Mouse (Mus musculus) thymus, adult 18-20 months (tissue): ENCODE results near the gene Olfr51.
"Not testable (repeated sequence)": the region's sequence is repeated elsewhere in the genome, so short reads cannot be mapped to it uniquely, and the experiment has no call there.

Experiments used
- DNase-seq, 2 experiments: peaks; one replicate each; pipeline ENCODE4 v3.0.0; 2022; ENCODE audit warnings: mixed read lengths in 2 of 2

Olfr51 gene

DNA sequence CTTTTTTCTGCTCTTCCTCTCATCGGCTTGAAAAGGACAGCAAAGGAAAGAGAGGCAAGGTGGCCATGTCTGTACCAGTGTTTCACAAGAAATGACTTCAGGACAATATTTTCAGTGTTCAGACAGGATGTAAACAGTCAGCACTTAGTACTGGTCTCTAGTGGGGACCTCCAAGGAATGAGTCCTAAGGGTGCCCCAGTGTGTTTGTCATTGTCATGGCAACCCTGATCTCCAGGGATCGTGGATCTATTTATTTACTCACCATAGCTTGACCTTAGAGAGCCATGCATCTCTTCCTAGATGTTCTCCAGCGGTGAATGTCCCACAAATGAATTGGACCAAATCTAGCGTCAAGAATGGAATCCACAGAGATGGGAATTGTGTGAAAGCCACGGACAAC lies at the start of gene Olfr51:
TSS of gene Olfr51 (plus strand) at position 301 of the 400 bp plus-strand sequence.
- no peak for DNase-seq

GRCm38 (mm10) chr11:50953665-50954064 lies 49.7 kb upstream of the Olfr51 start, which contains the start of gene Prop1:
TSS of gene Prop1 (minus strand) at chr11:50953765.
- DNase-seq = no peak

DNA sequence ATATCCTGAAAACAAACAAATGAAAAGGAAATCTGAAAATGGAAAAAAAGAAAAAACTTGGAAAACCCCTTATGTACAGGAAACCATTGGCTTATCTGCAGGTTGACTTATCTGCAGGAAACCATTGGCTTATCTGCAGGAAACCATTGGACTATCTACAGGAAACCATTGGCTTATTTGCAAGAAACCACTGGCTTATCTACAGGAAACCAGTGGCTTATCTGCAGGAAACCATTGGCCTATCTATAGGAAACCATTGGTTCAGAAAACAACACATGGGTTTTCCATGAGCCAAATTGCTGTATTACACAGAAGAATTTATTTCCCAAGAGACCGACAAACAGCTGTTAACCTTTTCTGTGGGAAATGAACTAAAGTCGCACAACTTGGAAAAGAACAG lies 38.5 kb upstream of the Olfr51 start:
- no peak for DNase-seq

- no peak for DNase-seq
Observed at GRCm38 (mm10) chr11:50966230-50966629, 37.2 kb upstream of the Olfr51 start, which contains the start of gene Olfr1378. TSS of gene Olfr1378 (plus strand) at chr11:50966530.

GRCm38 (mm10) chr11:50977216-50977615 lies 26.2 kb upstream of the Olfr51 start:
- no peak for DNase-seq

- DNase-seq = no peak
Observed at GRCm38 (mm10) chr11:50981667-50982066, 21.7 kb upstream of the Olfr51 start, which contains the start of gene Olfr1377. TSS of gene Olfr1377 (plus strand) at chr11:50981967.

GRCm38 (mm10) chr11:51011821-51012220 lies 8.4 kb downstream of the Olfr51 start:
- DNase-seq = no peak

GRCm38 (mm10) chr11:51013936-51014335 lies 10.5 kb downstream of the Olfr51 start, which contains the start of gene Olfr54:
TSS of gene Olfr54 (plus strand) at chr11:51014236.
- no peak for DNase-seq

DNA sequence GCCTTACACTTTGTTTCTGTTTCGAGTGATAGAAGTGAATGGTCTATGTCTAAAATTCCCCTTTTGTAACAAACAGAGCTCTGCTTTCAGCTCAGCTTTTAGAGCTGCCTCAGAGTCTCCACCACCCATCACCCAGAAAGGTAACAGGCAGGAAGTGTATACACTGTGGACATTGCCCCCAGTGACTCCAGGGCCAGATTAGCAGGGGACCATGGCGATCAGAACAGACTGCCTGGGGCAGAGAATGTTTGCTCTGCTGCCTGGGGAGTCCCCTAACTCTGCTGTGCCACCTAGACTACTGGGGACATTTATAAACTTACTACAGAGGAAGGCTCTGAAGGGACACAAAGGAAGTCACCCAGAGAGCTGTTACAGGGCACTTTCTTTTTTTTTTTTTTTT lies 12.9 kb downstream of the Olfr51 start:
- no peak for DNase-seq

DNA sequence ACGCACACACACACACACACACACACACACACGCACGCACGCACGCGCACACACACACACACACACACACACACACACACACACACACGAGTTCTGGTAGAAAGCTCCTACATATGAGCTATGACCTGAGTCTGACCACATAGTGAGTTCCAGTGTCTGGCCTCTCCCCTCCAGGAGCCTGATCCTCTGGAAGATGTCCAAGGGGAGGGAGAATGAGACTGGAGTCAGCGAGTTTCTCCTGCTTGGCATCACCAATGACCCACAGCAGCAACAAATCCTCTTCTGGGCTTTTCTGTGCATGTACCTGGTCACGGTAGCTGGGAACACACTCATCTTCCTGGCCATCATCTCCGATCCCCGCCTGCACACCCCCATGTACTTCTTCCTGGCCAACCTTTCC lies 23.4 kb downstream of the Olfr51 start:
- not testable (repeated sequence) for DNase-seq

DNA sequence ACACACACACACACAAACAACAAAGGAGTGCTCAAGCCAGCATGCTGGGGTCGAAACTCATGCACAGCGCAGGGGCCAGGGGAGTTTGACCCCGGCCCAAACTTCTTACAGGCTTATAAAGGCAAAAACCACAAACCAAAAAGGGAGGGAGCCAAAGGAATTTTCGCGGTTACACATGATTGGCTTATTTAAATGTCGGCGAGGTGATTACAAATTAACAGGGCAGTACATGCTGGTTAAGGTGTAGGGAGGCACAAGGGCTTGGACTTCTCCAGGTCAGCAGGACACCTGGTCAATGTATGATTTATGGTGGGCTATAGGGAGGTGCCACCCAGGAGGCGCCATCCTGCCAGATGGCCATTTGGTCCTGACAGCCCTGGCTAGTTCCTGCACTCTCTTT lies 26.0 kb downstream of the Olfr51 start:
- not testable (repeated sequence) for DNase-seq

DNA sequence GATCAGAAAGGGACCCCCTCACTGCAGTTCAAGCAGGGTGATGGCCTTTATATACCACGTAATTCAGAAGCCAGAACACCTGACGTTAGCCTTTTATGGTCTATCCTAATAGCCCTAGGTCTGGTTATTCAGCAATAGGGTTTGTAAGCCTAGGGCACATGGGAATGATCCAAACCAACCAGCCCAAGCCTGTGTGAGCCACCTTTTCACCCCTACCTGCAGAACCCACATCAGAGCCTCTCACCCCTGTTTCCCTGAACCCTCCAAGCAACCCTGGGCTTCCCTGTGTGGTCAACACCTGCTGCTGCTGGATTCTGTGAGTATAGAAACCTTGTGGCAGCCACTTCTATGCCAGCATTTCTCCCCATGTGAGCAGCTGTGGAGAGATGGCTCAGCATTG lies 26.8 kb downstream of the Olfr51 start:
- no peak for DNase-seq

DNA sequence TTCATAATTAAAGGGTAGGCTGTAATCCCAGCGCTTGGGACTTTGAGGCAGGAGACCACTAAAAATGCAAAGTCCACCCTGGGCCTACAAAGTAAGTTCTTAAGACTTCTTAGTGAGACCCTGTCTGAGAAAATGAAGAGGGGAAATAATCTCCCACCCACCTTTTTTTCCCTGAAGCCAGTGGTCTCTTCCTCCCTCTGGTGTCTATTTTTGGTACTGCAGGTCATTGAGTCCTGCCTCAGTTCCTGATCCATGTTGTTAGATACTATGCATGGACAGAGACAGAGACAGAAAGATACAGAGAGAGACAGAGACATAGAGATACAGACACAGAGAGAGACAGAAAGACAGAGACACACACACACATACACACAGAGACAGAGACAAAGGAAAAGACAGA lies 29.5 kb downstream of the Olfr51 start:
- DNase-seq = no peak

GRCm38 (mm10) chr11:51034141-51034540 lies 30.7 kb downstream of the Olfr51 start:
- DNase-seq = not testable (repeated sequence)

- DNase-seq = no peak
Observed at GRCm38 (mm10) chr11:51035951-51036350, 32.6 kb downstream of the Olfr51 start.

DNA sequence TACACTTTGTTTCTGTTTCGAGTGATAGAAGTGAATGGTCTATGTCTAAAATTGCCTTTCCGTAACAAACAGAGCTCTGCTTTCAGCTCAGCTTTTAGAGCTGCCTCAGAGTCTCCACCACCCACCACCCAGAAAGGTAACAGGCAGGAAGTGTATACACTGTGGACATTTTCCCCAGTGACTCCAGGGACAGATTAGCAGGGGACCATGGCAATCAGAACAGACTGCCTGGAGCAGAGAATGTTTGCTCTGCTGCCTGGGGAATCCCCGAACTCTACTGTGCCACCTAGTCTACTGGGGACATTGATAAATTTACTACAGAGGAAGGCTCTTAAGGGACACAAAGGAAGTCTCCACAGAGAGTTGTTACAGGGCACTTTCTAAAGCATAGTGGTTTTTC lies 41.4 kb downstream of the Olfr51 start:
- not testable (repeated sequence) for DNase-seq

DNA sequence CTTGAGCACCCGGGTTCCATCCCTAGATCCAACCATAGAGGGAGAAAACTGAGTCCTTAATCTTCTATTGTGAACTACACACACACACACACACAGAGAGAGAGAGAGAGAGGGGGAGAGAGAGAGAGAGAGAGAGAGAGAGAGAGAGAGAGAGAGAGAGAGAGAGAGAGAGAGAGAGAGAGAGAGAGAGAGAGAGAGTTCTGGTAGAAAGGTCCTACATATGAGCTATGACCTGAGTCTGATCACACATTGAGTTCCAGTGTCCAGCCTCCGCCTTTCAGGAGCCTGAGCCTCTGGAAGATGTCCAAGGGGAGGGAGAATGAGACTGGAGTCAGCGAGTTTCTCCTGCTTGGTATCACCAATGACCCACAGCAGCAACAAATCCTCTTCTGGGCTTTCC lies 44.4 kb downstream of the Olfr51 start, which contains the start of gene Olfr1375:
TSS of gene Olfr1375 (plus strand) at position 301 of the 400 bp plus-strand sequence.
- not testable (repeated sequence) for DNase-seq

GRCm38 (mm10) chr11:51051678-51052077 lies 48.3 kb downstream of the Olfr51 start:
- no peak for DNase-seq

DNA sequence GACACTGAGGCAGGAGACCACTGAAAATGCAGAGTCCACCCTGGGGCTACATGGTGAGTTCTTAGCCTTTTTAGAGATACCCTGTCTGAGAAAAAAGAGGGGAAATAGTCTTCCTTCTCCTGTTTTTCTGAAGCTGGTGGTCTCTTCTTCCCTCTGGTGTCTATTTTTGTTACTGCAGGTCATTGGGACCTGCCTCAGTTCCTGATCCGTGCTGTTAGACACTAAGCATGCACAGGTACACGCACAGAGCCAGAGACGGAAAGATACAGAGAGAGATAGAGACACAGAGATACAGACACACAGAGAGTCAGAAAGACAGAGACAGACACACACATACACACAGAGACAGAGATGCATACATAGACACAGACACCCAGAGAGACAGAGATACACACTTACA lies 49.8 kb downstream of the Olfr51 start:
- DNase-seq = no peak

DNA sequence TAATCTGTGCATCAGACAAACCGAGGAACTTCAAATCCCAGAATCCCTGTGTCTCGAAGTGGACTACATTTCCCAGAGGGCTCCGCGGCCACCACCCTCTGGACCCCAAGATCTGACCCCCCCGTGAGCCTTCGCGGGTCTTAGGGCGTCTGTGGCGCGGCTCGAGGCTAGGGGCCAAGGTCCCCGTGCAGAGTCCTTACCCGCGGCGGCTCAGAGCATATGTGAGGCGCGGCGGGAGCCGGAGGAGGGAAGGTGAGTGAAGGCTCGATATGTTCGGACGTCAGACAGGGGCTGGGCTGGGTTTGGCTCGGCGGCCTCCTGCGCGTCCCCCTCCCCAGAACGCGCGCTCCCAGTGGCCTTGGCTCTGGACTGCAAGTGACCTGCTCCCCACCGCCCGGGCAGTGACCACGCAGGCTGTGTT lies 55.8 kb downstream of the Olfr51 start, which contains the start of gene Zfp354a:
TSS of gene Zfp354a (plus strand) at position 107 of the 421 bp plus-strand sequence.
- DNase-seq = no peak
